Mouse (Mus musculus) liver, embryonic 13.5 days (tissue): ENCODE data around the gene Ada. TPM values are rescaled to one million over a fixed set of nuclear protein-coding genes. Genes with fewer than 3 reads are reported as not detected.
"Not testable (repeated sequence)": the region's sequence is repeated elsewhere in the genome, so short reads cannot be mapped to it uniquely, and the experiment has no call there.

ENCODE experiments used
- ATAC-seq: fragments of 200-750 bp; cut with Nextera tagmentation; 2 replicates; pipeline ENCODE4 v1.8.0; 2017; ENCODE audit warnings: low read depth, mild to moderate bottlenecking, moderate number of reproducible peaks, moderate library complexity
- DNase-seq: peaks from one replicate; pipeline ENCODE4 v3.0.0; 2022
- H3K27ac ChIP-seq: fragments of 300-500 bp; sonication (generic); 2 replicates; pipeline ENCODE4 v1.5.1; 2015; ENCODE audit warnings: moderate library complexity, mild to moderate bottlenecking, inconsistent platforms
- H3K27me3 ChIP-seq: fragments of 300-500 bp; sonication (generic); 2 replicates; pipeline ENCODE4 v1.6.1; 2015; ENCODE audit warnings: mild to moderate bottlenecking, inconsistent platforms
- H3K36me3 ChIP-seq: fragments of 300-500 bp; sonication (generic); 2 replicates; pipeline ENCODE4 v1.6.1; 2015; ENCODE audit warnings: mild to moderate bottlenecking, inconsistent platforms
- H3K4me1 ChIP-seq: fragments of 300-500 bp; sonication (generic); replicated peaks from 2 replicates; pipeline ENCODE4 v1.6.1; 2015; ENCODE audit warnings: inconsistent platforms
- H3K4me2 ChIP-seq: fragments of 300-500 bp; sonication (generic); 2 replicates; pipeline ENCODE4 v1.6.1; 2015; ENCODE audit warnings: inconsistent platforms, mild to moderate bottlenecking, moderate library complexity
- H3K4me3 ChIP-seq: fragments of 300-500 bp; sonication (generic); replicated peaks from 2 replicates; pipeline ENCODE4 v1.5.1; 2015; ENCODE audit warnings: mild to moderate bottlenecking, inconsistent platforms
- H3K9ac ChIP-seq: fragments of 300-500 bp; sonication (generic); 2 replicates; pipeline ENCODE4 v1.6.1; 2015; ENCODE audit warnings: mild to moderate bottlenecking, inconsistent platforms
- H3K9me3 ChIP-seq: fragments of 300-500 bp; sonication (generic); replicated peaks from 2 replicates; pipeline ENCODE4 v1.6.1; 2016; ENCODE audit warnings: inconsistent platforms
- WGBS: fragments of 180-500 bp; shearing (Covaris S2); methylation state at CpG from one replicate; pipeline ENCODE4 v1.1.7; 2015; ENCODE audit not compliant: insufficient replicate concordance; 5-methylcytosine and 5-hydroxymethylcytosine counted together
- polyA plus RNA-seq: library from polyadenylated mRNA; unstranded; fragments of >200 nt; fragmentation: Nextera tagmentation; extraction: Ambion mirVana; gene quantifications from 2 replicates; pipeline ENCODE4 v1.2.1, GENCODE M21; 2015

The Ada gene
- polyA plus RNA-seq, 1 experiment from 2014 or later, result 5.5 TPM

- 24% methylated on average over 16 of the region's 16 CpGs for WGBS
- DNase-seq (no peak), ATAC-seq (no peak)
- H3K4me1 ChIP-seq, result peaks cover 79% of the 10 kb centered on the region
- no peaks in the 10 kb centered on the region for H3K9me3 ChIP-seq
- H3K27me3 ChIP-seq, result no peaks in the 10 kb centered on the region
- peak overlapping the region; percentile 15; the same call in 1 of the 2 replicates for H3K9ac ChIP-seq
- peak overlapping the region; percentile 73 for H3K27ac ChIP-seq
- peaks cover 4% of the 10 kb centered on the region; the same call in 1 of the 2 replicates for H3K36me3 ChIP-seq
- no peak overlapping the region for H3K4me3 ChIP-seq
- peak overlapping the region; percentile 1; the same call in 1 of the 2 replicates for H3K4me2 ChIP-seq
These were observed 52.1 kb downstream of the Ada start for GRCm38 (mm10) chr2:163697764-163698480.

- Histone ChIP-seq H3K27me3 (no peaks in the 10 kb centered on the region), H3K4me2 (peak overlapping the region; percentile 25), H3K9me3 (no peaks in the 10 kb centered on the region), H3K9ac (peak overlapping the region; percentile 50), H3K4me1 (peaks cover 81% of the 10 kb centered on the region), H3K4me3 (no peak overlapping the region), H3K36me3 (peaks cover 4% of the 10 kb centered on the region; the same call in 1 of the 2 replicates), H3K27ac (peak overlapping the region; percentile 73)
- 29% methylated on average over 2 of the region's 2 CpGs for WGBS
- no peak for DNase-seq
- peak; percentile 47 for ATAC-seq
These were observed 53.3 kb downstream of the Ada start for GRCm38 (mm10) chr2:163696763-163697162.

- WGBS, result 47% methylated on average over 9 of the region's 9 CpGs
- Histone ChIP-seq H3K4me3 (no peak overlapping the region), H3K9ac (peak overlapping the region; percentile 41), H3K4me1 (peaks cover 100% of the 10 kb centered on the region), H3K9me3 (no peaks in the 10 kb centered on the region), H3K27ac (peak overlapping the region; percentile 89), H3K36me3 (peaks cover 4% of the 10 kb centered on the region; the same call in 1 of the 2 replicates), H3K27me3 (no peaks in the 10 kb centered on the region), H3K4me2 (peak overlapping the region; percentile 30)
- DNase-seq, result no peak
- no peak for ATAC-seq
These were observed 56.2 kb downstream of the Ada start for GRCm38 (mm10) chr2:163693716-163694314.

- H3K36me3 ChIP-seq, result peaks cover 4% of the 10 kb centered on the region; the same call in 1 of the 2 replicates
- peak overlapping the region; percentile 41 for H3K9ac ChIP-seq
- DNase-seq, result peak; percentile 38
- no peaks in the 10 kb centered on the region for H3K9me3 ChIP-seq
- no peak overlapping the region for H3K4me3 ChIP-seq
- ATAC-seq, result peak; percentile 80
- no peaks in the 10 kb centered on the region for H3K27me3 ChIP-seq
- H3K27ac ChIP-seq, result peak overlapping the region; percentile 89
- WGBS, result 20% methylated on average over 3 of the region's 3 CpGs
- peaks cover 100% of the 10 kb centered on the region for H3K4me1 ChIP-seq
- peak overlapping the region; percentile 43 for H3K4me2 ChIP-seq
These were observed 57.0 kb downstream of the Ada start for GRCm38 (mm10) chr2:163692873-163693612.

GRCm38 (mm10) chr2:163691846-163692605, 58.0 kb downstream of the Ada start:
- DNase-seq, result peak; percentile 32
- Histone ChIP-seq H3K4me2 (peak overlapping the region; percentile 43), H3K4me1 (peaks cover 100% of the 10 kb centered on the region), H3K9me3 (no peaks in the 10 kb centered on the region), H3K27ac (peak overlapping the region; percentile 89), H3K9ac (peak overlapping the region; percentile 46; the same call in 1 of the 2 replicates), H3K4me3 (peak overlapping the region; percentile 14), H3K27me3 (no peaks in the 10 kb centered on the region), H3K36me3 (peaks cover 4% of the 10 kb centered on the region; the same call in 1 of the 2 replicates)
- 37% methylated on average over 6 of the region's 6 CpGs for WGBS
- ATAC-seq, result peak; percentile 69

DNA sequence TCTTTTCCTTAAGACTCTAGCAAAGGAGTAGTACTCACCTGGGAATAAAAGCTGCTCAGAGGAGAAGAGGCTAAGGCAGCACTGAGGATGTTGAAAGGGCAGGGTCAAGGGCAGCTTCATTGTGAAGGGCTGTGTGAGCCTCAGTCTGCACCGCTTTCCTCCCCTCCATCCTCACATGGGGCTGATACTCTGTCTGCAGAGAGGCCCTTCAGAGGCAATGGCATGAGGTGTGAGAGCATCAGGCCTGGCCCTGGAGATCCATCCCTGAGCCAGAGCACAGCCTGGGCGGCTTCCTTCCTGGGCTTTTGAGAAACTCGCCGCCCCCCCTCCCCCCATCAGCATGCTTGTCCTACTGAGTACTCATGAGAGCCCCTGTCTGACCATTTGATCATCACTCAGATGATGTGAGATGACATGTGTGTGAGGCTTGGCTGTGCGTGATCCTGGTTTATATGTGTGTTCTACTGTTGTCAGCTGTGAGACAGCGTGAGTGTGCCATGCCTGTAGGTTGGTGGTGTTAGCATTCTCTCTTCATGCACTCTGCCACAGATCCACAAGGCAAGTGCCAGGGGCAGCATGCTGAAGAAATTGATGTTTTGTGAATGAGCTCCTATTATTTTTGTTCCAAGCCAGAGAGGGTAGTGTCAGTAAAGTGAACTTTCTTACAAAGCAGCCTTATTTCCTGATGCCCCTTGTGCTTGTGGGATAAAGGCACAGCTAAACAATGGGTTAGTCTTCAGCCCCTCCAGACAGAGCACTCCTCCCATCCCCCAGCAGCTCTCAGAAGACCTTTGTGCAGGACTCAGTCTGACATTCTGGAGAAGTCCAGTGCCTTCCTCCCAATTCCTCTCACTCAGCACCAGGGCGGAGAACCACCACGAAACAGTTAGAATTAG, 59.4 kb downstream of the Ada start:
- no peak for DNase-seq
- 80% methylated on average over 8 of the region's 8 CpGs for WGBS
- peak overlapping the region; percentile 46 for H3K9ac ChIP-seq
- peak overlapping the region; percentile 43 for H3K4me2 ChIP-seq
- H3K9me3 ChIP-seq, result no peaks in the 10 kb centered on the region
- no peak for ATAC-seq
- peaks cover 4% of the 10 kb centered on the region; the same call in 1 of the 2 replicates for H3K36me3 ChIP-seq
- no peaks in the 10 kb centered on the region for H3K27me3 ChIP-seq
- H3K4me3 ChIP-seq, result no peak overlapping the region
- H3K4me1 ChIP-seq, result peaks cover 100% of the 10 kb centered on the region
- peak overlapping the region; percentile 89 for H3K27ac ChIP-seq

- no peaks in the 10 kb centered on the region for H3K27me3 ChIP-seq
- peak; percentile 30; the same call in 1 of the 2 replicates for ATAC-seq
- peak overlapping the region; percentile 7; the same call in 1 of the 2 replicates for H3K4me2 ChIP-seq
- peak overlapping the region; percentile 89 for H3K27ac ChIP-seq
- H3K36me3 ChIP-seq, result peaks cover 4% of the 10 kb centered on the region; the same call in 1 of the 2 replicates
- H3K4me3 ChIP-seq, result no peak overlapping the region
- H3K4me1 ChIP-seq, result peaks cover 100% of the 10 kb centered on the region
- H3K9me3 ChIP-seq, result no peaks in the 10 kb centered on the region
- no peak for DNase-seq
- H3K9ac ChIP-seq, result no peak overlapping the region
- WGBS, result 40% methylated on average over 3 of the region's 3 CpGs
These were observed 60.3 kb downstream of the Ada start for GRCm38 (mm10) chr2:163689771-163690170.

- not testable (repeated sequence) for DNase-seq, H3K36me3 ChIP-seq, H3K9me3 ChIP-seq, H3K27me3 ChIP-seq, ATAC-seq, H3K4me2 ChIP-seq, H3K4me3 ChIP-seq
- H3K27ac ChIP-seq, result peak overlapping the region; percentile 89; the same call in 1 of the 2 replicates
- peaks cover 98% of the 10 kb centered on the region for H3K4me1 ChIP-seq
- WGBS, result 78% methylated on average over 1 of the region's 1 CpGs
- H3K9ac ChIP-seq, result 0 out of 2 replicates have a peak overlapping the region, but pooled peaks have one; percentile 14
These were observed 61.7 kb downstream of the Ada start for GRCm38 (mm10) chr2:163688377-163688776.

GRCm38 (mm10) chr2:163686886-163687285, 63.2 kb downstream of the Ada start:
- Histone ChIP-seq H3K27me3 (no peaks in the 10 kb centered on the region), H3K9me3 (no peaks in the 10 kb centered on the region), H3K4me2 (0 out of 2 replicates have a peak overlapping the region, but pooled peaks have one; percentile 15), H3K9ac (peak overlapping the region; percentile 33; the same call in 1 of the 2 replicates), H3K4me1 (peaks cover 96% of the 10 kb centered on the region), H3K4me3 (no peak overlapping the region), H3K36me3 (no peaks in the 10 kb centered on the region), H3K27ac (peak overlapping the region; percentile 60; the same call in 1 of the 2 replicates)
- no peak for DNase-seq
- WGBS, result 61% methylated on average over 3 of the region's 3 CpGs
- ATAC-seq, result no peak

DNA sequence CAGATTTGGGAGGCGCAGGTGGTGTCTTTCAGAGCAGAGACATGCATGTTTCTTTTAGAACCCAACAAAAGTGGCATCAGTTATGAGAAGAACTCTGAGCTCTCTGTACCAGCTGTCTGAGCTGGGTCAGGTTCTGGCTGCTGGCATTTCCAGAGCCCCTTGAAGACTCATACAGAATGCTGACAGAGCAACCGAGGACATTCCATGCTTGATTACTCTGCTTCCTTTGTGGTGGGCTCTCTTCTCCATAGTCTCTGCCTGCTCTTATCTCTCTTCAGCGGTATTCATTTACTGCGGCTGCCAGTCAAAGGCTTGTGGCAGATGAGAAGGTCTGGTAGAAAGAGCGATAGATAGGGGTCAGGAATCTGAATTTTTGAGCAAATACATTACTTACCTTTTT, 63.8 kb downstream of the Ada start:
- WGBS, result 26% methylated on average over 5 of the region's 5 CpGs
- no peaks in the 10 kb centered on the region for H3K36me3 ChIP-seq
- no peaks in the 10 kb centered on the region for H3K9me3 ChIP-seq
- ATAC-seq (peak; percentile 66), DNase-seq (no peak)
- peaks cover 95% of the 10 kb centered on the region for H3K4me1 ChIP-seq
- H3K4me3 ChIP-seq, result no peak overlapping the region
- H3K27ac ChIP-seq, result peak overlapping the region; percentile 60
- peak overlapping the region; percentile 33; the same call in 1 of the 2 replicates for H3K9ac ChIP-seq
- peak overlapping the region; percentile 25; the same call in 1 of the 2 replicates for H3K4me2 ChIP-seq
- no peaks in the 10 kb centered on the region for H3K27me3 ChIP-seq
